Mouse (Mus musculus) cerebellum, adult 2 months (tissue): Measurements from ENCODE around the gene Grk3.

Experiments used
- CTCF ChIP-seq: fragments of 200-500 bp; IDR thresholded peaks from 2 replicates; pipeline ENCODE4 v1.5.1; 2011; ENCODE audit warnings: low read depth, mild to moderate bottlenecking, control low read depth, low read length, moderate library complexity, borderline replicate concordance; ENCODE audit not compliant: insufficient read depth
- POLR2A ChIP-seq: fragments of 200-500 bp; IDR thresholded peaks from 2 replicates; pipeline ENCODE4 v1.6.1; 2011; ENCODE audit warnings: low read length, control low read depth, borderline replicate concordance; ENCODE audit not compliant: insufficient read depth

GRCm38 (mm10) chr5:112977089-112977488 is 38.5 kb downstream of the Grk3 start:
- no peak for TF ChIP-seq CTCF
- no peak for TF ChIP-seq POLR2A
